Mouse (Mus musculus): Measurements from ENCODE around the gene Jakmip3. TPM values are rescaled to one million over a fixed set of nuclear protein-coding genes. Genes with fewer than 3 reads are reported as not detected.

Gene Jakmip3
- polyA plus RNA-seq, 1 experiment from 2014 or later, result 0.13 TPM

GRCm38 (mm10) chr7:139089892-139090874 is 149.7 kb downstream of the Jakmip3 start:
- TF ChIP-seq CTCF (IDR thresholded peaks at IDR 0.05; ENCODE audit: low read depth) (peak; percentile 15; the same call in 1 of the 2 replicates), EP300 (optimal IDR thresholded peaks at IDR 0.05) (no peak)
- ATAC-seq (ENCODE audit: low FRiP score, low TSS enrichment), result no peak
- no peak for DNase-seq (ENCODE audit: low spot score)
- no peak overlapping the region for H3K4me3 ChIP-seq (ENCODE audit: low read depth, low read length)
- H3K4me2 ChIP-seq (replicated peaks; ENCODE audit: low read depth), result no peak overlapping the region
- H3K9ac ChIP-seq (ENCODE audit: low read length), result no peak overlapping the region
- H3K4me1 ChIP-seq (replicated peaks; ENCODE audit: control insufficient read depth, insufficient read depth), result no peaks in the 10 kb centered on the region
- H3K27ac ChIP-seq (replicated peaks), result no peak overlapping the region
- no peaks in the 10 kb centered on the region for H3K36me3 ChIP-seq (ENCODE audit: control insufficient read depth, insufficient read depth, low read length)
- no peaks in the 10 kb centered on the region for H3K27me3 ChIP-seq (ENCODE audit: control insufficient read depth, insufficient read depth, low read length)
- H3K9me3 ChIP-seq (ENCODE audit: control insufficient read depth, low read length), result no peaks in the 10 kb centered on the region
- WGBS, result 78% methylated on average over 12 of the region's 12 CpGs

DNA sequence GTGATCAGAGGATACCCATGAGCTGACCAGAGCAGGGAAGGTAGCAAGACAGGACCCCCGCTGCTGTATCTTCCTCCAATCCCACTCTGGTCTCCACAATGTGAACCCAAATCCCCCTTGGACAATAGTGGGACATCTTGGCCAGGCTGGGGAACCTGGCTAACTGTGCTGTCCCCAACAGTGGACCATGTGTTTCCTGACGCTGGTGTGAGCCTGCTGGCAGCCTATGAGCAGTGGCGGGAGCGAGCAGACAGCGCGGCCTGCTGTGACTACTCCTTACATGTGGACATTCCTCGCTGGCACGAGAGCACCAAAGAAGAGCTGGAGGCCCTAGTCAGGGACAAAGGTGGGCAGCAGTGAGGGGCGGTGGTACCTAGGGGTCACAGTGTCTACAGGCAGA is 151.2 kb downstream of the Jakmip3 start:
- no peak for TF ChIP-seq EP300 (optimal IDR thresholded peaks at IDR 0.05)
- no peak for TF ChIP-seq CTCF (IDR thresholded peaks at IDR 0.05; ENCODE audit: low read depth)
- H3K4me2 ChIP-seq (replicated peaks; ENCODE audit: low read depth), result no peak overlapping the region
- H3K27me3 ChIP-seq (ENCODE audit: control insufficient read depth, insufficient read depth, low read length), result no peaks in the 10 kb centered on the region
- H3K36me3 ChIP-seq (ENCODE audit: control insufficient read depth, insufficient read depth, low read length), result no peaks in the 10 kb centered on the region; the same call in 1 of the 2 replicates
- no peak for DNase-seq (ENCODE audit: low spot score)
- 84% methylated on average over 9 of the region's 9 CpGs for WGBS
- H3K4me1 ChIP-seq (replicated peaks; ENCODE audit: control insufficient read depth, insufficient read depth), result no peaks in the 10 kb centered on the region
- ATAC-seq (ENCODE audit: low FRiP score, low TSS enrichment), result no peak
- H3K9me3 ChIP-seq (ENCODE audit: control insufficient read depth, low read length), result no peaks in the 10 kb centered on the region
- no peak overlapping the region for H3K9ac ChIP-seq (ENCODE audit: low read length)
- H3K27ac ChIP-seq (replicated peaks), result no peak overlapping the region
- H3K4me3 ChIP-seq (ENCODE audit: low read depth, low read length), result no peak overlapping the region

GRCm38 (mm10) chr7:139092676-139093075 is 152.1 kb downstream of the Jakmip3 start:
- H3K4me1 ChIP-seq (replicated peaks; ENCODE audit: control insufficient read depth, insufficient read depth), result no peaks in the 10 kb centered on the region
- H3K27me3 ChIP-seq (ENCODE audit: control insufficient read depth, insufficient read depth, low read length), result no peaks in the 10 kb centered on the region
- no peak overlapping the region for H3K9ac ChIP-seq (ENCODE audit: low read length)
- no peaks in the 10 kb centered on the region for H3K9me3 ChIP-seq (ENCODE audit: control insufficient read depth, low read length)
- no peak overlapping the region for H3K27ac ChIP-seq (replicated peaks)
- DNase-seq (ENCODE audit: low spot score) (no peak), ATAC-seq (ENCODE audit: low FRiP score, low TSS enrichment) (no peak)
- TF ChIP-seq CTCF (IDR thresholded peaks at IDR 0.05; ENCODE audit: low read depth) (no peak), EP300 (optimal IDR thresholded peaks at IDR 0.05) (no peak)
- H3K4me2 ChIP-seq (replicated peaks; ENCODE audit: low read depth), result no peak overlapping the region
- no peak overlapping the region for H3K4me3 ChIP-seq (ENCODE audit: low read depth, low read length)
- H3K36me3 ChIP-seq (ENCODE audit: control insufficient read depth, insufficient read depth, low read length), result no peaks in the 10 kb centered on the region; the same call in 1 of the 2 replicates
- WGBS, result 97% methylated on average over 5 of the region's 5 CpGs

DNA sequence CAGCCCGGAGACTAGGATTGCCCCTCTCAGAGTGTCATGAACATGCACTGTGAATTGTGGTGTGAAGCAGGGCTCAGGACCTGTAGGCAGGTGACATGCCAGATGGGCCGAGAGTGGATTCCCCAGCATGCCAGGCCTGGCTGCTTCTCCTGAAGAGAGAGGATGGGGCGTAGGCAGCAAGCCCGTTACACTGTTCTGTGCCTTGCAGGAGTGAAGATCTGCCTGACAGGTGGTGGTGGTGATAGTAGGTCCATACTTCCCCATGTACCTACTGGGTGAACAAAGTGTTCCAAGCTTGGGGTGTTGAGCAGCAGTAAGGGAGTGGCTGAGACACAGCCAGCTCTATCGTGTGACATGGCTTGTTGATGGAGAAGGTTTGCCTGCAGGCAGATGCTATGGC is 152.6 kb downstream of the Jakmip3 start:
- Histone ChIP-seq H3K4me1 (replicated peaks; ENCODE audit: control insufficient read depth, insufficient read depth) (no peaks in the 10 kb centered on the region), H3K36me3 (ENCODE audit: control insufficient read depth, insufficient read depth, low read length) (no peaks in the 10 kb centered on the region; the same call in 1 of the 2 replicates), H3K9ac (ENCODE audit: low read length) (no peak overlapping the region), H3K27ac (replicated peaks) (no peak overlapping the region), H3K9me3 (ENCODE audit: control insufficient read depth, low read length) (no peaks in the 10 kb centered on the region), H3K4me3 (ENCODE audit: low read depth, low read length) (no peak overlapping the region), H3K27me3 (ENCODE audit: control insufficient read depth, insufficient read depth, low read length) (no peaks in the 10 kb centered on the region), H3K4me2 (replicated peaks; ENCODE audit: low read depth) (no peak overlapping the region)
- ATAC-seq (ENCODE audit: low FRiP score, low TSS enrichment), result no peak
- TF ChIP-seq EP300 (optimal IDR thresholded peaks at IDR 0.05) (no peak), CTCF (IDR thresholded peaks at IDR 0.05; ENCODE audit: low read depth) (no peak)
- no peak for DNase-seq (ENCODE audit: low spot score)
- WGBS, result 82% methylated on average over 5 of the region's 5 CpGs

DNA sequence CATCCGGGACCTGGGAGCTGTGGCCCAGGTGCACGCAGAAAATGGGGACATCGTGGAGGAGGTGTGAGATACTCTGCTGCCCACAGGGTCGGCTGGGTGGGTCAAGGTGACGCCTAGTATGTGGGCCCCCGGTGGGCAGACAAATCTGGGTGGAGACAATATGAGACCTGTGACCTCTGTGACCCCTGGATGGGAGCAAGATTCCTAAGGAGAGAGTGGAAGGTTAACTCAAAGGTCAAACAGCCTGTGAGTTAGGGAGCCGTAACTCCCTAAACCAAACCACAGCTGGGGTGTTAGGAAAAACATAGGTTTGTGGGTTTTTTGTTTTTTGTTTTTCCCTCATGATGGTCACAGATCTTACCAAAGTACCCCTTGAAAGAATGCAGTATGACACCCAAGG is 153.3 kb downstream of the Jakmip3 start:
- TF ChIP-seq CTCF (IDR thresholded peaks at IDR 0.05; ENCODE audit: low read depth) (no peak), EP300 (optimal IDR thresholded peaks at IDR 0.05) (no peak)
- no peaks in the 10 kb centered on the region for H3K4me1 ChIP-seq (replicated peaks; ENCODE audit: control insufficient read depth, insufficient read depth)
- WGBS, result 81% methylated on average over 7 of the region's 7 CpGs
- no peak overlapping the region for H3K4me3 ChIP-seq (ENCODE audit: low read depth, low read length)
- no peaks in the 10 kb centered on the region for H3K9me3 ChIP-seq (ENCODE audit: control insufficient read depth, low read length)
- no peaks in the 10 kb centered on the region for H3K27me3 ChIP-seq (ENCODE audit: control insufficient read depth, insufficient read depth, low read length)
- H3K27ac ChIP-seq (replicated peaks), result no peak overlapping the region
- H3K36me3 ChIP-seq (ENCODE audit: control insufficient read depth, insufficient read depth, low read length), result no peaks in the 10 kb centered on the region; the same call in 1 of the 2 replicates
- H3K9ac ChIP-seq (ENCODE audit: low read length), result no peak overlapping the region
- DNase-seq (ENCODE audit: low spot score) (no peak), ATAC-seq (ENCODE audit: low FRiP score, low TSS enrichment) (no peak)
- H3K4me2 ChIP-seq (replicated peaks; ENCODE audit: low read depth), result no peak overlapping the region

- H3K9ac ChIP-seq (ENCODE audit: low read length), result no peak overlapping the region
- H3K4me1 ChIP-seq (replicated peaks; ENCODE audit: control insufficient read depth, insufficient read depth), result no peaks in the 10 kb centered on the region
- H3K36me3 ChIP-seq (ENCODE audit: control insufficient read depth, insufficient read depth, low read length), result no peaks in the 10 kb centered on the region; the same call in 1 of the 2 replicates
- no peak overlapping the region for H3K4me2 ChIP-seq (replicated peaks; ENCODE audit: low read depth)
- no peak for TF ChIP-seq CTCF (IDR thresholded peaks at IDR 0.05; ENCODE audit: low read depth)
- TF ChIP-seq EP300 (optimal IDR thresholded peaks at IDR 0.05), result no peak
- DNase-seq (ENCODE audit: low spot score) (no peak), ATAC-seq (ENCODE audit: low FRiP score, low TSS enrichment) (no peak)
- no peaks in the 10 kb centered on the region for H3K27me3 ChIP-seq (ENCODE audit: control insufficient read depth, insufficient read depth, low read length)
- H3K4me3 ChIP-seq (ENCODE audit: low read depth, low read length), result no peak overlapping the region
- WGBS, result 78% methylated on average over 6 of the region's 6 CpGs
- no peaks in the 10 kb centered on the region for H3K9me3 ChIP-seq (ENCODE audit: control insufficient read depth, low read length)
- no peak overlapping the region for H3K27ac ChIP-seq (replicated peaks)
These were observed 154.2 kb downstream of the Jakmip3 start for GRCm38 (mm10) chr7:139094761-139095160.

All from stomach, postnatal 0 days (tissue).